Mouse (Mus musculus) G1E (cell line): ENCODE results near the gene Ccdc69.

Source experiments
- CTCF ChIP-seq: IDR thresholded peaks from 2 replicates; pipeline ENCODE4 v1.5.1; 2012; ENCODE audit warnings: low read depth, low read length, inconsistent platforms, mixed read lengths
- GATA1 ChIP-seq: IDR thresholded peaks from 2 replicates; pipeline ENCODE4 v1.6.1; 2012; ENCODE audit warnings: borderline replicate concordance, low read length, inconsistent platforms, mixed read lengths
- GATA2 ChIP-seq: IDR thresholded peaks from 2 replicates; pipeline ENCODE4 v1.6.1; 2012; ENCODE audit warnings: low read depth, low read length, inconsistent platforms, borderline replicate concordance
- POLR2AphosphoS5 ChIP-seq: IDR thresholded peaks from 2 replicates; pipeline ENCODE4 v1.6.1; 2012; ENCODE audit warnings: low read depth, low read length, inconsistent platforms; ENCODE audit not compliant: insufficient replicate concordance
- TAL1 ChIP-seq: conservative IDR thresholded peaks from 2 replicates; pipeline ENCODE4 v1.6.1; 2012; ENCODE audit warnings: low read depth, low read length, inconsistent platforms, mixed read lengths

- no peak for TF ChIP-seq CTCF
- TF ChIP-seq GATA1: no peak
- TF ChIP-seq POLR2AphosphoS5: no peak
- no peak for TF ChIP-seq GATA2
- TF ChIP-seq TAL1: no peak
Observed at GRCm38 (mm10) chr11:55066921-55067320, 11.0 kb downstream of the Ccdc69 start.
